Mouse (Mus musculus) liver, postnatal 0 days (tissue): ENCODE results near the gene Tm2d3.

Experiments used
- CTCF ChIP-seq: sonication (generic); IDR thresholded peaks from 2 replicates; pipeline ENCODE4 v1.5.1; 2016; ENCODE audit warnings: antibody characterized with exemption, low read depth
- EP300 ChIP-seq: IDR thresholded peaks from 2 replicates; pipeline ENCODE4 v1.6.1; 2016; ENCODE audit warnings: antibody characterized with exemption, low read depth, mild to moderate bottlenecking

- TF ChIP-seq CTCF: no peak
- TF ChIP-seq EP300: no peak
Measured at GRCm38 (mm10) chr7:65747990-65748955, 57.3 kb downstream of the Tm2d3 start.
